Mouse (Mus musculus) thymus, postnatal 0 days (tissue): ENCODE measurements around the gene Foxq1. TPM values are rescaled to one million over a fixed set of nuclear protein-coding genes. Genes with fewer than 3 reads are reported as not detected.

ENCODE experiments used
- DNase-seq: peaks from one replicate; pipeline ENCODE4 v3.0.0-alpha.2; 2015; ENCODE audit warnings: low spot score
- polyA plus RNA-seq: library from polyadenylated mRNA; unstranded; fragments of >200 nt; fragmentation: Nextera tagmentation; extraction: Ambion mirVana; gene quantifications from 2 replicates; pipeline ENCODE4 v1.2.1, GENCODE M21; 2015

The Foxq1 gene
- 0.15 and 0.21 TPM in 2 replicates for polyA plus RNA-seq

DNA sequence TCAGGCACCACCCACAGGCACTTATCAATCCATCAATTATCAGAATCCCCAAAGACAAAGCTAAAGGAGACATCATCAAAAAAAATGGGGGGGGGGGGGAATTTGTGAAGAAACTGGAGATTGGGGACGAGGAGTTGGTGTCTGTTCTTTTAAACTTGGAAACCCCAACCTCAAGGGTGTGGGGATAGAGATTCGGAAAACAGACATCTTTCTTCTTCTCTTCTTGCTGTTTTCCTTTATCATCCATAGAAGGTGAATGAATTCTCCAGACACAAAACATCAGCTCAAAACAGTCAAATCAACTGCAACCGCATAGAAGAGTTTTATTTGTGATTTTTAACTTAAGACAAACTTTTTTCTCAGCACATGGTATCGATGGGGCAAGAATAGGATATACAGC lies at the start of gene Foxq1:
Gene Foxq1, plus strand, starts transcription at position 301 of the 400 bp plus-strand sequence.
- no peak for DNase-seq

- DNase-seq = no peak
These were observed 49.3 kb upstream of the Foxq1 start for GRCm38 (mm10) chr13:31506494-31507167.

GRCm38 (mm10) chr13:31515261-31515660 lies 40.7 kb upstream of the Foxq1 start:
- no peak for DNase-seq

- DNase-seq = no peak
These were observed 37.5 kb upstream of the Foxq1 start for GRCm38 (mm10) chr13:31518411-31518886.

GRCm38 (mm10) chr13:31518971-31519370 lies 37.0 kb upstream of the Foxq1 start:
- DNase-seq = no peak

GRCm38 (mm10) chr13:31524976-31525375 lies 31.0 kb upstream of the Foxq1 start:
- DNase-seq = no peak

- DNase-seq = no peak
These were observed 24.7 kb upstream of the Foxq1 start for GRCm38 (mm10) chr13:31531186-31531585.

DNA sequence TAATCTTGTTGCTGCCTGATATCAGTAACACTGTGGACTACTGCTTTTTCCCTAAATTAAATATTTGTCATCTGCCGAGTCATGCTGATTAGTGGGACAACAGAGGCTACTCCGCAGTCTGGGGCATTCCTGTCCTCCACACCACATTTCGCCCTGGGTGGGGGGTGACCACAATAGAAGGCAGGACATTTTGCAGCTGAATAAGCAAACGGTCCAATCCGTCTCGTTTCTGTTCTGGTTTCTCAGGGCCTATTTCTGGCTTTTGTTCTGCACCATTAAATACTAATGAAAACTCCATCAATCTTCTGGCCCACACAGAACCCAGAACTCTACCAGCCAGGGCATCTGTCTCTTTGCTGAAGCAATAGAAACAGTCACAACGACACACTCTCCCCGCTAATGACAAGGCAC lies 24.3 kb upstream of the Foxq1 start:
- no peak for DNase-seq

GRCm38 (mm10) chr13:31534726-31535125 lies 21.2 kb upstream of the Foxq1 start:
- DNase-seq = no peak

GRCm38 (mm10) chr13:31543021-31543420 lies 12.9 kb upstream of the Foxq1 start:
- no peak for DNase-seq

GRCm38 (mm10) chr13:31546784-31547183 lies 9.2 kb upstream of the Foxq1 start:
- DNase-seq = no peak

- no peak for DNase-seq
These were observed 8.7 kb upstream of the Foxq1 start for GRCm38 (mm10) chr13:31547204-31547603.

GRCm38 (mm10) chr13:31547610-31548009 lies 8.3 kb upstream of the Foxq1 start:
- no peak for DNase-seq

DNA sequence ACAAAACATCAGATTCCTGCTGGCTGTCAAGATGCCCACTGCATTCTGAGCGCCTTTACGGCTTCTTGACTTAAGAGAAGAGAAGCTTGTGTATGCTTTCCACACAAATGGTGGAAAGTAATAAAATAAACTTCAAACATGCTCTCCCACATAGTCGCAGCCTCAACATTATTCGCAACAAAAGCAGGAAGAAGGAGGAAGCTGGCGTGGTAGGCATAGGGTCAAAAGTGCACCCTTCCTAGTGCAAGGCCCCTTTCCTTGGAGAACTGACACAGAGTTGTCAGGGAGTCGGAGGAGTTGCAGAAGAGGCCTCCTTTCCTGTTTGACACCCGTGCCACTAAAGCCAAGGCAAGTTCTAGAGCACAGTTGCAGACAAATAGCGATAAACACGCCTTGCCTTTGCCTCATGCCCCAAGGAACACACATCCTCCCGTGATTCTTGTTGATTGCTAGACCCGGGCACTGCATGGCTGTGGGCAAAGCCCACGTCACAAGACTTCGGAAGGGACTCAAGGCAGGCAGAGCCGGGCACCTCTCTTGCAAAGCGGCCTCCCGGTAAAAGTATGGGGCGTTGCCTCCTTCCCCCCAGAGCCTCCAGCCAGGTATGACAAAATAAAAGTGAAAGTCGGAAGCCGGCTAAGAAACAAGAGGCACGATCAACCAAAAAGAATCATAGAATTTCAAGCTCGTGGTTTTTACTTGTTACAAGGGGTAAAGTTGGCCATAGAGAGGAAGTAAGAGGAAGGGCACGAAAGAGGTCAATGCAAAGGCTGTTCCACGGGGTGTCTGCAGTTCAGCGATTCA lies 1.2 kb downstream of the Foxq1 start:
- DNase-seq = peak; percentile 9

GRCm38 (mm10) chr13:31557768-31558520 lies 2.0 kb downstream of the Foxq1 start:
- peak; percentile 9 for DNase-seq

- no peak for DNase-seq
These were observed 2.8 kb downstream of the Foxq1 start, which contains the start of gene A530084C06Rik for GRCm38 (mm10) chr13:31558521-31559418. TSS of gene A530084C06Rik (minus strand) at chr13:31559333.

GRCm38 (mm10) chr13:31559419-31560144 lies 3.6 kb downstream of the Foxq1 start:
- peak; percentile 35 for DNase-seq

DNA sequence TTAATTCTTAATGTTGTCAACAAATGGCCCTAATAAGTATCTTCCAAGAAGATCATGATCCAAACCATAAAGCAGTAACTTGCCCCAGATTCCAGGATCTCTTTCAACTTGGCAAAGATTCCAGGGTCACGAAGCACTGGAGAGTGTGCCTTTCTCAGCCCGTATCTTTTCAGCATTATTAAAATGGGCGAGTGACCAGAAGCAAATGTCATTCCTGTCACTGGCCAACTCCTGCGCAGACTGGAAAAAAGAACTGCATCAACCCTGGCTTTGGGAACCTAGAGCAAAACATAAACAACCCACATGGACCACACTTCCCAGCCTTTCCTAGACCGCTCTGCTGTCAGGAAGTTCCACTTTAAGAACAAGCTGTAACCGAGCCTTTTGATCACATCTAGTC lies 8.5 kb downstream of the Foxq1 start:
- no peak for DNase-seq

GRCm38 (mm10) chr13:31567099-31567498 lies 11.2 kb downstream of the Foxq1 start:
- DNase-seq = no peak
